Mouse (Mus musculus): ENCODE measurements around the gene Llgl1. TPM values are rescaled to one million over a fixed set of nuclear protein-coding genes. Genes with fewer than 3 reads are reported as not detected.

Gene Llgl1
- polyA plus RNA-seq, 1 experiment from 2014 or later = 44.4 TPM

DNA sequence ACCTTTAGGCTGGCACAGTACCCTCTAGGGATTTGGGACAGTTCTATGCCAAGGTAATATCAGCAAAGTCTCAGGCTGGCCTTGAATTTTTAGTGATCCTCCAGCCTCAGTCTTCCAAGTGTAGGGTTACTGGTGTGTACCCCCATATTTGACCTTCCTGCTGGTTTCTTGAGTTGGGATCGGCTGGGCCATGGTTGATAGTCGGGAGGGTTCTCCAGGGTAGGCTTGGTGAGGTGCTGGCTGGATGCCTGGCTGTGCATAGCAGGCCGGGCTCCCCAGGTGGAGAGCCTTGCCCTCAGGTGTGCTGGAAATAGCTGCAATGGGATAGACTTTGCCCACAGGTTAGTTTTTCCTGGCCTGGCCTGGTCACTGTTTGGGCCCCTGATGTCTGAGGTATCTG lies 5.7 kb downstream of the Llgl1 start:
- no peak overlapping the region for H3K27ac ChIP-seq (ENCODE audit: low read length)
- peaks cover 38% of the 10 kb centered on the region for H3K36me3 ChIP-seq (ENCODE audit: control insufficient read depth, insufficient read depth, low read length)
- H3K27me3 ChIP-seq (ENCODE audit: control insufficient read depth, insufficient read depth, low read depth, low read length) = no peaks in the 10 kb centered on the region
- no peaks in the 10 kb centered on the region for H3K9me3 ChIP-seq (replicated peaks; ENCODE audit: control insufficient read depth, low read length, poor library complexity, severe bottlenecking)
- 93% methylated on average over 3 of the region's 3 CpGs for WGBS
- no peak overlapping the region for H3K4me3 ChIP-seq (ENCODE audit: low read depth, low read length)
- ATAC-seq = no peak
- H3K9ac ChIP-seq (ENCODE audit: low read depth, low read length) = no peak overlapping the region
- peaks cover 30% of the 10 kb centered on the region for H3K4me1 ChIP-seq (ENCODE audit: control insufficient read depth, insufficient read depth, low read length)
- no peak overlapping the region for H3K4me2 ChIP-seq (ENCODE audit: low read length)

DNA sequence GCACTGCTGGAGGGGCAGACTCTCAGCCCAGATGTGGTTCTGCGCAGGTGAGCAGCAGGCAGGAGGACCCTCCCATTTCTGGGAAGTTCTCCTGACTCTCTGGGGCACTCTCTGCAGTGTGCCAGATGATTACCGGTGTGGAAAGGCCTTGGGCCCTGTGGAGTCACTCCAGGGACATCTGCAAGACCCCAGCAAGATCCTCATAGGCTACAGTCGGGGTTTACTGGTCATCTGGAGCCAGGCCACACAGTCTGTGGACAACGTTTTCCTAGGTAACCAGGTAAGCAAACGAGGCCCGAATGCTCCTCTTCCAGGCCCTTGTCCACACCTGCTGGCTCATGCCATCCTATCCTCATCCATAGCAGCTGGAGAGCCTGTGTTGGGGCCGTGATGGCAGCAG lies 6.6 kb downstream of the Llgl1 start:
- H3K9me3 ChIP-seq (replicated peaks; ENCODE audit: control insufficient read depth, low read length, poor library complexity, severe bottlenecking) = no peaks in the 10 kb centered on the region

DNA sequence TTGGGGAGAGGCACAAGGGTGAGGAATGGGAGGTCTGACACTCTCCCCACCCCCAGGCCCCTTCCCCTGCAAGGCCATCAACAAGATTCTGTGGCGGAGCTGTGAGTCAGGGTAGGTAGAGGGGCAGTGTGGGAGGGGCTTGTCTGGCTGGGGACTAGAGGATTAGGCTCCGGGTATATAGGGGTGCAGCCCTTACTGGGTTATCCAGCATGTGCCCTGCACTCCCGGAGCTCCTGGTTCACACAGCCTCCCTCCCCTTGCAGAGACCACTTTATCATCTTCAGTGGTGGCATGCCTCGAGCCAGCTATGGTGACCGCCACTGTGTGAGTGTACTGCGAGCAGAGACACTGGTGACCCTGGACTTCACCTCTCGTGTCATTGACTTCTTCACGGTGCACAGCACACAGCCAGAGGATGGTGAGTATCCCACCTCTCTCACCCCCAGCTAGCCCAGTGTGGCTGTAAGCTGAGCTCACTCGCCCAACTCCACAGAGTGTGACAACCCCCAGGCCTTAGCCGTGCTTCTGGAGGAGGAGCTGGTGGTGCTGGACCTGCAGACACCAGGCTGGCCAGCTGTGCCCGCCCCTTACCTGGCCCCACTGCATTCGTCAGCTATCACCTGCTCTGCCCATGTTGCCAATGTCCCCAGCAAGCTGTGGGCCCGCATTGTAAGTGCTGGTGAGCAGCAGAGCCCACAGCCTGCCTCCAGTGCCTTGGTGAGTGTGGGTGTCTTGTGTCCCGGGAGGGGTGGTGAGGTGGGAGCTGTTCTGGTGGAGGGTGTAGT lies 7.4 kb downstream of the Llgl1 start:
- Histone ChIP-seq H3K4me1 (ENCODE audit: control insufficient read depth, insufficient read depth, low read length) (peaks cover 15% of the 10 kb centered on the region), H3K27ac (ENCODE audit: low read length) (no peak overlapping the region), H3K4me3 (ENCODE audit: low read depth, low read length) (no peak overlapping the region), H3K36me3 (ENCODE audit: control insufficient read depth, insufficient read depth, low read length) (peaks cover 53% of the 10 kb centered on the region), H3K4me2 (ENCODE audit: low read length) (no peak overlapping the region), H3K27me3 (ENCODE audit: control insufficient read depth, insufficient read depth, low read depth, low read length) (no peaks in the 10 kb centered on the region), H3K9ac (ENCODE audit: low read depth, low read length) (no peak overlapping the region), H3K9me3 (replicated peaks; ENCODE audit: control insufficient read depth, low read length, poor library complexity, severe bottlenecking) (no peaks in the 10 kb centered on the region)
- WGBS = 88% methylated on average over 14 of the region's 14 CpGs
- no peak for ATAC-seq

More for the DNA sequence above, 6.6 kb downstream of the Llgl1 start:
- WGBS = 96% methylated on average over 7 of the region's 7 CpGs
- ATAC-seq = no peak
- peaks cover 46% of the 10 kb centered on the region for H3K36me3 ChIP-seq (ENCODE audit: control insufficient read depth, insufficient read depth, low read length)
- no peaks in the 10 kb centered on the region for H3K27me3 ChIP-seq (ENCODE audit: control insufficient read depth, insufficient read depth, low read depth, low read length)
- peaks cover 23% of the 10 kb centered on the region for H3K4me1 ChIP-seq (ENCODE audit: control insufficient read depth, insufficient read depth, low read length)
- no peak overlapping the region for H3K4me3 ChIP-seq (ENCODE audit: low read depth, low read length)
- H3K27ac ChIP-seq (ENCODE audit: low read length) = no peak overlapping the region
- no peak overlapping the region for H3K9ac ChIP-seq (ENCODE audit: low read depth, low read length)
- H3K4me2 ChIP-seq (ENCODE audit: low read length) = no peak overlapping the region

DNA sequence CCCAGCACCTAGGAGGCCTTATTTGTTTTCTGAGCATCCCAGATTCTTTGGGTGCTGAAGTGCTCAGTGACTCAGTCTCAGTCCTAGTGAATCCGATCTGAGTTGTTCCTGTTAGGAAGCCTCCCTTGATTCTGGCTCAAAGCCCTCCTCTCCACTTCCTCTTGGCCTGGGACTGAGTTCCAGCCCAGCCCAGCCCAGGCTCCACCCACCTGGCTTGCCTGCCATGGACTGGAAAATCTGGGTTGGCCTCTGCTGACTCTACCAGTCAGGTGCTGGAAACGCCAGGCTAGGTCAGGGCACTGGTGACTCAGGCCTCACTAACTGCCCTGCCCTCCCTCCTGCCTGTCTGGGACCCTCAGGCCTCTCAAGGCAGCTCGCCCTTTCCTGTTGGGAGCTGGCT lies 8.1 kb downstream of the Llgl1 start:
- no peaks in the 10 kb centered on the region for H3K9me3 ChIP-seq (replicated peaks; ENCODE audit: control insufficient read depth, low read length, poor library complexity, severe bottlenecking)
- no peak for ATAC-seq
- WGBS = 92% methylated on average over 3 of the region's 3 CpGs
- H3K4me1 ChIP-seq (ENCODE audit: control insufficient read depth, insufficient read depth, low read length) = peaks cover 7% of the 10 kb centered on the region
- no peaks in the 10 kb centered on the region for H3K27me3 ChIP-seq (ENCODE audit: control insufficient read depth, insufficient read depth, low read depth, low read length)
- H3K9ac ChIP-seq (ENCODE audit: low read depth, low read length) = no peak overlapping the region
- peaks cover 61% of the 10 kb centered on the region for H3K36me3 ChIP-seq (ENCODE audit: control insufficient read depth, insufficient read depth, low read length)
- H3K4me3 ChIP-seq (ENCODE audit: low read depth, low read length) = no peak overlapping the region
- H3K27ac ChIP-seq (ENCODE audit: low read length) = no peak overlapping the region
- H3K4me2 ChIP-seq (ENCODE audit: low read length) = no peak overlapping the region

DNA sequence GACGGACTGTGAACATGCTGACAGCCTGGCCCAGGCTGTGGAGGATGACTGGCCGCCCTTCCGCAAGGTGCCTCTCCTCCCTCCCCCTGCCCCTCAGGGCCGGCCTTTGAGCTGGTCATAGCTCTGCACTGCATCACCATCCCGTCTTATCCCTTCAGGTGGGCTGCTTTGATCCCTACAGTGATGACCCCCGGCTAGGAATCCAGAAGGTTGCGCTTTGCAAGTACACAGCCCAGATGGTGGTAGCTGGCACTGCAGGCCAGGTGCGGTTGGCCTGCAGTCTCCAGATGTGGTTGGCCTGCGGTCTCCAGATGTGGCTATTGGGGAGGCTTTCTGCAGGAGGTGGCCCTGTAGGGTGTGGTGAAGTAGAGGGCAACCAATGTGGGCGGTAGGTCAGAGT lies 9.1 kb downstream of the Llgl1 start:
- no peak overlapping the region for H3K4me2 ChIP-seq (ENCODE audit: low read length)
- H3K27me3 ChIP-seq (ENCODE audit: control insufficient read depth, insufficient read depth, low read depth, low read length) = no peaks in the 10 kb centered on the region
- no peaks in the 10 kb centered on the region for H3K9me3 ChIP-seq (replicated peaks; ENCODE audit: control insufficient read depth, low read length, poor library complexity, severe bottlenecking)
- H3K4me1 ChIP-seq (ENCODE audit: control insufficient read depth, insufficient read depth, low read length) = no peaks in the 10 kb centered on the region
- ATAC-seq = no peak
- peaks cover 71% of the 10 kb centered on the region for H3K36me3 ChIP-seq (ENCODE audit: control insufficient read depth, insufficient read depth, low read length)
- no peak overlapping the region for H3K27ac ChIP-seq (ENCODE audit: low read length)
- no peak overlapping the region for H3K9ac ChIP-seq (ENCODE audit: low read depth, low read length)
- no peak overlapping the region for H3K4me3 ChIP-seq (ENCODE audit: low read depth, low read length)
- WGBS = 85% methylated on average over 10 of the region's 10 CpGs

DNA sequence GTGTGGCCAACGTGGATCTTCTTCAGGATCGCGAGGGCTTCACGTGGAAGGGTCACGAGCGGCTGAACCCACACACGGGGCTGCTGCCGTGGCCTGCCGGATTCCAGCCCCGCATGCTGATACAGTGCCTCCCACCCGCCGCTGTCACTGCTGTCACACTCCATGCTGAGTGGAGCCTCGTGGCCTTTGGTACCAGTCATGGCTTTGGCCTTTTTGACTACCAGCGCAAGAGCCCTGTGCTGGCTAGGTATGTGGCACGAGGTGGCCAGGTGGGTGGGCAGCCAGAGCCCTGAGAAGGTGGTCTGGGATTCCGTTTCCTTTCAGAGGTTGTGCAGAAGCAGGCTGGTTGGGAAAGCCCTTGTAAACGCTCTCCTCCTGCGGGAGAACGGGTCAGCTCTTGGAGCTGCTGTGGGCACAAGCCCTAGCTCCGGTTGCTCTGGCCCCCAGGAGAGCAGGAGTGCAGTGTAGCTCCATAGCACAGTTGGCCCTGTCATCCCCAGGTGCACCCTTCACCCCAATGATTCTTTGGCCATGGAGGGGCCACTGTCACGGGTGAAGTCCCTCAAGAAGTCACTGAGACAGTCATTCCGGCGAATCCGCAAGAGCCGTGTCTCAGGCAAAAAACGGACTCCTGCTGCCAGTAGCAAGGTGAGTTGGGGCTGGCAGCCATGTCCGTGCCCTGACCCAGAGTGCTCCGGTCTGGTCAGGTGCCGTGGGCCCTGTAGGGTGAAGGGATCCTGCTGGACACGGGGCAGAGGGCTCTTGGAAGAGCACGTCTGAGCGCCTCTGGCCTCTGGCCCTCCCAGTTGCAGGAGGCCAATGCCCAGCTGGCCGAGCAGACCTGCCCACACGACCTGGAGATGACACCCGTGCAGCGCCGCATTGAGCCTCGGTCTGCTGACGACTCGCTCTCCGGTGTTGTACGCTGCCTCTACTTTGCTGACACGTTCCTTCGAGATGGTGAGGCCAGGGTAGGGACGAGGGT lies 10.2 kb downstream of the Llgl1 start:
- WGBS = 93% methylated on average over 45 of the region's 45 CpGs
- H3K4me2 ChIP-seq (ENCODE audit: low read length) = no peak overlapping the region
- H3K27me3 ChIP-seq (ENCODE audit: control insufficient read depth, insufficient read depth, low read depth, low read length) = no peaks in the 10 kb centered on the region
- ATAC-seq = no peak
- no peak overlapping the region for H3K27ac ChIP-seq (ENCODE audit: low read length)
- H3K9me3 ChIP-seq (replicated peaks; ENCODE audit: control insufficient read depth, low read length, poor library complexity, severe bottlenecking) = no peaks in the 10 kb centered on the region
- no peak overlapping the region for H3K9ac ChIP-seq (ENCODE audit: low read depth, low read length)
- H3K4me3 ChIP-seq (ENCODE audit: low read depth, low read length) = no peak overlapping the region
- H3K4me1 ChIP-seq (ENCODE audit: control insufficient read depth, insufficient read depth, low read length) = no peaks in the 10 kb centered on the region
- H3K36me3 ChIP-seq (ENCODE audit: control insufficient read depth, insufficient read depth, low read length) = peaks cover 79% of the 10 kb centered on the region

DNA sequence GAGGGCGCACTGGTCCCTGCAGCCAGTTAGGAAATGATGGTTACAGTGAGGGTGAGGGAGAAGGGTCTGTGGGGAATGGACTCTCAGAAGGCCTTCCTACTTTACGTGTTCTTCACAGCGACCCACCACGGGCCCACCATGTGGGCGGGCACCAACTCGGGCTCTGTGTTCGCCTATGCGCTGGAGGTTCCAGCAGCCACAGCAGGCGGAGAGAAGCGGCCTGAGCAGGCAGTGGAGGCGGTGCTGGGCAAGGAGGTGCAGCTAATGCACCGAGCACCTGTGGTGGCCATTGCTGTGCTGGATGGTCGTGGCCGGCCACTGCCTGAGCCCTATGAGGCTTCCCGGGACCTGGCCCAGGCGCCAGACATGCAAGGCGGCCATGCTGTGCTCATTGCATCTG lies 11.7 kb downstream of the Llgl1 start:
- Histone ChIP-seq H3K4me3 (ENCODE audit: low read depth, low read length) (no peak overlapping the region), H3K27ac (ENCODE audit: low read length) (no peak overlapping the region), H3K9me3 (replicated peaks; ENCODE audit: control insufficient read depth, low read length, poor library complexity, severe bottlenecking) (no peaks in the 10 kb centered on the region), H3K27me3 (ENCODE audit: control insufficient read depth, insufficient read depth, low read depth, low read length) (no peaks in the 10 kb centered on the region), H3K9ac (ENCODE audit: low read depth, low read length) (no peak overlapping the region), H3K4me1 (ENCODE audit: control insufficient read depth, insufficient read depth, low read length) (no peaks in the 10 kb centered on the region), H3K4me2 (ENCODE audit: low read length) (no peak overlapping the region), H3K36me3 (ENCODE audit: control insufficient read depth, insufficient read depth, low read length) (peaks cover 86% of the 10 kb centered on the region)
- no peak for ATAC-seq
- 94% methylated on average over 17 of the region's 17 CpGs for whole genome bisulfite sequencing

DNA sequence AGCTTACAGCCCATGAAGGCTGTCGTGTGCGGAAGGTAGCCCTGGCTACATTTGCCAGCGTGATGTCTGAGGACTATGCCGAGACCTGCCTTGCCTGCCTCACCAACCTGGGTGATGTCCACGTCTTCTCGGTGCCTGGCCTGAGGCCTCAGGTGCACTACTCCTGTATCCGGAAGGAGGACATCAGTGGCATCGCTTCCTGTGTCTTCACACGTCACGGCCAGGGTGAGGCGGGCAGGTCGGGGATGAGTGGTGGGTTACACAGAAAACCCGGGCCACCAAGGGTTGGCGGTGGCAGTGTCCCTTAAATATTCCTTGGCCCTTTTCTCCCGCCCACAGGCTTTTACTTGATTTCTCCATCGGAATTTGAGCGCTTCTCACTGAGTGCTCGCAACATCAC lies 12.5 kb downstream of the Llgl1 start:
- no peaks in the 10 kb centered on the region for H3K27me3 ChIP-seq (ENCODE audit: control insufficient read depth, insufficient read depth, low read depth, low read length)
- no peak for ATAC-seq
- H3K4me2 ChIP-seq (ENCODE audit: low read length) = no peak overlapping the region
- H3K9ac ChIP-seq (ENCODE audit: low read depth, low read length) = no peak overlapping the region
- H3K36me3 ChIP-seq (ENCODE audit: control insufficient read depth, insufficient read depth, low read length) = peaks cover 88% of the 10 kb centered on the region
- no peaks in the 10 kb centered on the region for H3K9me3 ChIP-seq (replicated peaks; ENCODE audit: control insufficient read depth, low read length, poor library complexity, severe bottlenecking)
- H3K27ac ChIP-seq (ENCODE audit: low read length) = no peak overlapping the region
- H3K4me1 ChIP-seq (ENCODE audit: control insufficient read depth, insufficient read depth, low read length) = no peaks in the 10 kb centered on the region
- 96% methylated on average over 18 of the region's 18 CpGs for WGBS
- H3K4me3 ChIP-seq (ENCODE audit: low read depth, low read length) = no peak overlapping the region
